Mouse (Mus musculus) MEL (cell line): Measurements from ENCODE around the gene Steap4.

ENCODE experiments used
- BHLHE40 ChIP-seq: IDR thresholded peaks from 2 replicates; pipeline ENCODE4 v1.6.1; 2012; ENCODE audit warnings: low read depth, mild to moderate bottlenecking, inconsistent platforms, low read length, improper control_type of control experiment, borderline replicate concordance
- CHD2 ChIP-seq: IDR thresholded peaks from 2 replicates; pipeline ENCODE4 v1.6.1; 2011; ENCODE audit warnings: low read length, improper control_type of control experiment
- CTCF ChIP-seq, 3 experiments: IDR thresholded peaks in 2 of 3; conservative IDR thresholded peaks in 1 of 3; 2 replicates each; pipeline ENCODE4 v1.5.1; 2011 to 2012; ENCODE audit warnings: low read length in 3 of 3, low read depth in 2 of 3, mild to moderate bottlenecking in 2 of 3, improper control_type of control experiment in 1 of 3, inconsistent platforms in 1 of 3, mixed read lengths in 1 of 3, moderate library complexity in 1 of 3; ENCODE audit not compliant: control insufficient read depth in 1 of 3, insufficient read depth in 1 of 3, poor library complexity in 1 of 3, severe bottlenecking in 1 of 3
- ELF1 ChIP-seq: IDR thresholded peaks from 2 replicates; pipeline ENCODE4 v1.6.1; 2014; ENCODE audit warnings: low read depth, mild to moderate bottlenecking, inconsistent platforms, low read length, improper control_type of control experiment, moderate library complexity
- NELFE ChIP-seq: IDR thresholded peaks from 2 replicates; pipeline ENCODE4 v1.6.1; 2011; ENCODE audit warnings: low read depth, low read length, improper control_type of control experiment
- NRF1 ChIP-seq: IDR thresholded peaks from 2 replicates; pipeline ENCODE4 v1.6.1; 2014; ENCODE audit warnings: low read depth, mild to moderate bottlenecking, inconsistent platforms, low read length, improper control_type of control experiment, moderate library complexity; ENCODE audit not compliant: poor library complexity, insufficient read depth, severe bottlenecking
- POLR2A ChIP-seq, 2 experiments: IDR thresholded peaks; 2 replicates each; pipeline ENCODE4 v1.6.1; 2011 to 2012; ENCODE audit warnings: low read length in 2 of 2, mild to moderate bottlenecking in 2 of 2, control low read depth in 1 of 2, improper control_type of control experiment in 1 of 2, low read depth in 1 of 2, moderate library complexity in 1 of 2; ENCODE audit not compliant: control insufficient read depth in 1 of 2, insufficient read depth in 1 of 2, poor library complexity in 1 of 2
- POLR2AphosphoS2 ChIP-seq: IDR thresholded peaks from 2 replicates; pipeline ENCODE4 v1.6.1; 2011; ENCODE audit warnings: low read length, improper control_type of control experiment
- RAD21 ChIP-seq: IDR thresholded peaks from 2 replicates; pipeline ENCODE4 v1.6.1; 2011; ENCODE audit warnings: mild to moderate bottlenecking, low read depth, low read length, improper control_type of control experiment
- ZNF384 ChIP-seq: IDR thresholded peaks from 2 replicates; pipeline ENCODE4 v1.6.1; 2012; ENCODE audit warnings: low read depth, mild to moderate bottlenecking, inconsistent platforms, low read length, improper control_type of control experiment

GRCm38 (mm10) chr5:7974522-7975197, 14.4 kb downstream of the Steap4 start:
- TF ChIP-seq NELFE (no peak), CTCF (IDR thresholded peaks at IDR 0.05 in 2 of 3, conservative IDR thresholded peaks at IDR 0.05 in 1 of 3; ENCODE audit: control insufficient read depth in 1 of 3, insufficient read depth in 1 of 3, low read depth in 2 of 3, low read length in 3 of 3, poor library complexity in 1 of 3, severe bottlenecking in 1 of 3) (no peak), CHD2 (no peak), POLR2A (IDR thresholded peaks at IDR 0.05; ENCODE audit: control insufficient read depth in 1 of 2, insufficient read depth in 1 of 2, low read depth in 1 of 2, low read length in 2 of 2, poor library complexity in 1 of 2) (no peak), ELF1 (no peak), ZNF384 (no peak), NRF1 (no peak), BHLHE40 (no peak), RAD21 (no peak), POLR2AphosphoS2 (no peak)
